Mouse (Mus musculus) brain, embryonic 14.5 days (tissue): ENCODE measurements around the gene Mmp17.

Experiments used
- CTCF ChIP-seq: fragments of 200-500 bp; IDR thresholded peaks from 2 replicates; pipeline ENCODE4 v1.5.1; 2012; ENCODE audit warnings: inconsistent platforms, mild to moderate bottlenecking, moderate library complexity, borderline replicate concordance; ENCODE audit not compliant: insufficient read depth, insufficient read length; ENCODE audit errors: extremely low read depth
- POLR2A ChIP-seq: fragments of 200-500 bp; IDR thresholded peaks from 2 replicates; pipeline ENCODE4 v1.6.1; 2012; ENCODE audit warnings: mild to moderate bottlenecking, inconsistent platforms, borderline replicate concordance; ENCODE audit not compliant: poor library complexity, insufficient read depth, insufficient read length, severe bottlenecking; ENCODE audit errors: extremely low read depth

DNA sequence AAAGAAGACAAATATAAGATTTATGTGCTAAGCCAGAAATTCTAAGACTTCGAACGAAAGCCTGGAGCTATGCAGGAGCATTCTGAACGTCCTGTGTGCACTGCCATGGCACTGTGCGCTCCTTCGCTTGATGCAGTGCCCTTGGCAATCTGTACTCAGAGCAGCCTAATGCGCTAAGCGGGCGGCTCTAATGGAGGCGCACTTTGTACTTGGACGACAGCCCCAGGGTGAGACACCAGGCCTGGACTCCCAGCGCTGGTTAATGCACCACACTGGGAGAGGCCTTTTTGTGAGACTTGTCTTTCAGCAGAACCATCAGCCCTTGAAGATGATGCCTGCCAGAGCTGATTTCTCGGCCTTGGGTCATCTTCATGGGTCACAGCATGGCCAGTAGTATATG, 34.3 kb upstream of the Mmp17 start:
- TF ChIP-seq CTCF (no peak), POLR2A (no peak)
